Mouse (Mus musculus) stomach, embryonic 14.5 days (tissue): ENCODE measurements around the gene Agap2. TPM values are rescaled to one million over a fixed set of nuclear protein-coding genes. Genes with fewer than 3 reads are reported as not detected.

Experiments
- ATAC-seq: fragments of 200-750 bp; cut with Nextera tagmentation; 2 replicates; pipeline ENCODE4 v1.8.0; 2017; ENCODE audit warnings: low read depth, moderate TSS enrichment; ENCODE audit not compliant: insufficient number of reproducible peaks, insufficient read depth, low FRiP score
- H3K27ac ChIP-seq: fragments of 300-500 bp; sonication (generic); 2 replicates; pipeline ENCODE4 v1.5.1; 2014; ENCODE audit warnings: mild to moderate bottlenecking, low read length, moderate library complexity, mixed read lengths
- H3K27me3 ChIP-seq: fragments of 300-500 bp; sonication (generic); 2 replicates; pipeline ENCODE4 v1.6.1; 2014; ENCODE audit warnings: low read length, control low read depth, mixed read lengths; ENCODE audit not compliant: control insufficient read depth, insufficient read depth
- H3K36me3 ChIP-seq: fragments of 300-500 bp; sonication (generic); 2 replicates; pipeline ENCODE4 v1.6.1; 2014; ENCODE audit warnings: mild to moderate bottlenecking, control low read depth, low read length, moderate library complexity, mixed read lengths; ENCODE audit not compliant: control insufficient read depth, insufficient read depth
- H3K4me1 ChIP-seq: fragments of 300-500 bp; sonication (generic); 2 replicates; pipeline ENCODE4 v1.6.1; 2014; ENCODE audit warnings: low read length, control low read depth, mixed read lengths; ENCODE audit not compliant: control insufficient read depth, insufficient read depth
- H3K4me2 ChIP-seq: fragments of 300-500 bp; sonication (generic); replicated peaks from 2 replicates; pipeline ENCODE4 v1.6.1; 2014; ENCODE audit warnings: low read depth, low read length, control low read depth
- H3K4me3 ChIP-seq: fragments of 300-500 bp; sonication (generic); 2 replicates; pipeline ENCODE4 v1.5.1; 2014; ENCODE audit warnings: low read depth, low read length, control low read depth
- H3K9ac ChIP-seq: fragments of 300-500 bp; sonication (generic); replicated peaks from 2 replicates; pipeline ENCODE4 v1.6.1; 2014; ENCODE audit warnings: low read depth, mild to moderate bottlenecking, control low read depth, low read length, moderate library complexity, mixed read lengths
- H3K9me3 ChIP-seq: fragments of 300-500 bp; sonication (generic); 2 replicates; pipeline ENCODE4 v1.6.1; 2016; ENCODE audit warnings: low read depth, low read length, control low read depth; ENCODE audit not compliant: control insufficient read depth
- WGBS: fragments of 180-500 bp; shearing (Covaris S2); extraction: QIAGEN DNeasy Blood & Tissue Kit; methylation state at CpG from one replicate; pipeline ENCODE4 v1.1.7; 2014; 5-methylcytosine and 5-hydroxymethylcytosine counted together
- polyA plus RNA-seq: library from polyadenylated mRNA; unstranded; fragments of >200 nt; fragmentation: Nextera tagmentation; extraction: Ambion mirVana; gene quantifications from 2 replicates; pipeline ENCODE4 v1.2.1, GENCODE M21; 2014

Agap2 gene
- polyA plus RNA-seq, 1 experiment from 2014 or later, result 0.27 TPM

- no peak overlapping the region for H3K4me3 ChIP-seq
- peaks cover 3% of the 10 kb centered on the region for H3K36me3 ChIP-seq
- no peak overlapping the region for H3K4me2 ChIP-seq
- ATAC-seq, result no peak
- H3K27me3 ChIP-seq, result no peaks in the 10 kb centered on the region
- H3K9me3 ChIP-seq, result no peaks in the 10 kb centered on the region
- WGBS, result 88% methylated on average over 11 of the region's 11 CpGs
- no peak overlapping the region for H3K27ac ChIP-seq
- H3K9ac ChIP-seq, result no peak overlapping the region
- H3K4me1 ChIP-seq, result no peaks in the 10 kb centered on the region
Measured at GRCm38 (mm10) chr10:127114408-127114807, 39.3 kb downstream of the Agap2 start.

GRCm38 (mm10) chr10:127115068-127115467 is 40.0 kb downstream of the Agap2 start:
- Histone ChIP-seq H3K9ac (no peak overlapping the region), H3K27me3 (no peaks in the 10 kb centered on the region), H3K27ac (no peak overlapping the region), H3K9me3 (no peaks in the 10 kb centered on the region), H3K4me2 (no peak overlapping the region), H3K4me3 (no peak overlapping the region), H3K36me3 (peaks cover 3% of the 10 kb centered on the region), H3K4me1 (peaks cover 4% of the 10 kb centered on the region; the same call in 1 of the 2 replicates)
- no peak for ATAC-seq
- WGBS, result 79% methylated on average over 2 of the region's 2 CpGs

- Histone ChIP-seq H3K27ac (no peak overlapping the region), H3K4me2 (no peak overlapping the region), H3K9ac (no peak overlapping the region), H3K4me1 (peaks cover 11% of the 10 kb centered on the region; the same call in 1 of the 2 replicates), H3K36me3 (peaks cover 3% of the 10 kb centered on the region), H3K4me3 (no peak overlapping the region), H3K27me3 (no peaks in the 10 kb centered on the region), H3K9me3 (no peaks in the 10 kb centered on the region)
- WGBS, result 91% methylated on average over 11 of the region's 11 CpGs
- ATAC-seq, result no peak
Measured at GRCm38 (mm10) chr10:127118470-127118869, 43.4 kb downstream of the Agap2 start.

DNA sequence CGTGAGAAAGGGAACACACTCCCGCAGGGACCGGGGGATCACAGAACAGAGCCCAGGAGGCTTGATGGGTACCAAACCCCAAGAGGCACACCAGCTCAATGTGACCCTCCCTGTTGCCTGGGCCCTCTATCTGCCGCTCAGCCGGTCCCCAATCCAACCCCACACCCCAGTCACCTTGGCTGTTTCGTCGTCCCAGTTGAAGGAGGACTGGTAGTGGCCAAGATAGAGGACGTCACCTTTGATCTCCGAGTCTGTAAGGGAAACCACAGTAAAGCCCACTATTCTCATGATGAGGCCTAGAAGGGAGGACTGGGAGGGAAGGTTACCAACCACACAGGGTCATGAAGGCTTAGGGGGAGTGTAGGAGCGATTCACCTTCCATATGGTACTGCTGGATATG is 44.1 kb downstream of the Agap2 start:
- no peak overlapping the region for H3K27ac ChIP-seq
- no peak for ATAC-seq
- WGBS, result 93% methylated on average over 10 of the region's 10 CpGs
- H3K4me2 ChIP-seq, result no peak overlapping the region
- no peaks in the 10 kb centered on the region for H3K27me3 ChIP-seq
- no peak overlapping the region for H3K9ac ChIP-seq
- H3K36me3 ChIP-seq, result peaks cover 3% of the 10 kb centered on the region
- H3K4me3 ChIP-seq, result no peak overlapping the region
- peaks cover 11% of the 10 kb centered on the region; the same call in 1 of the 2 replicates for H3K4me1 ChIP-seq
- no peaks in the 10 kb centered on the region for H3K9me3 ChIP-seq

- H3K4me1 ChIP-seq, result peaks cover 11% of the 10 kb centered on the region; the same call in 1 of the 2 replicates
- peak; percentile 25 for ATAC-seq
- H3K27me3 ChIP-seq, result no peaks in the 10 kb centered on the region
- whole genome bisulfite sequencing, result 2% methylated on average over 34 of the region's 34 CpGs
- H3K27ac ChIP-seq, result no peak overlapping the region
- H3K9ac ChIP-seq, result peak overlapping the region; percentile 53; the same call in 1 of the 2 replicates
- H3K4me2 ChIP-seq, result peak overlapping the region; percentile 96
- H3K9me3 ChIP-seq, result no peaks in the 10 kb centered on the region
- H3K4me3 ChIP-seq, result peak overlapping the region; percentile 95
- peaks cover 3% of the 10 kb centered on the region for H3K36me3 ChIP-seq
Measured at GRCm38 (mm10) chr10:127120301-127121065, 45.4 kb downstream of the Agap2 start.

DNA sequence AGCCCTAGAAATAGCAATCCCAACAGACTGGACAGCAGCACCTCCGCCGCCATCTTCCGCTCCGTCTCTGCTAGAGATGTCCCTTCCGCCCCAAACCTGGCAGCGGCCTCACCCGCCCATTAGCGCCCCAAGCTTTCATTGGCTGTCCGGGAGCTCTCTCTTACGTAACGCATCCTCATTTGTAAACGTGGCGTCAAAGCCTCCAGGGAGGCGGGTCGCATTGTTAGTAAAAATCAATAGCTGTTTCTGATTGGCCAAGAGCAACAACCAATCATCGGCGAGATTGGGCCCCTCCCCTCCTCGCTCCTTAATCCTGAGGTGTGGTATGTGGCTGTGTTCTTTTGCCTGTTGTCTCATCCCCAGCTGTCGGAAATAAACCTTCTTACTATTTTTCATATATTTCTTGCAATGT is 46.0 kb downstream of the Agap2 start, which contains the start of gene Os9:
Gene Os9, minus strand, starts transcription at position 66 of the 412 bp plus-strand sequence.
- ATAC-seq, result peak; percentile 97
- 1% methylated on average over 19 of the region's 19 CpGs for WGBS
- H3K4me2 ChIP-seq, result peak within 1 kb of the TSS; percentile 96

DNA sequence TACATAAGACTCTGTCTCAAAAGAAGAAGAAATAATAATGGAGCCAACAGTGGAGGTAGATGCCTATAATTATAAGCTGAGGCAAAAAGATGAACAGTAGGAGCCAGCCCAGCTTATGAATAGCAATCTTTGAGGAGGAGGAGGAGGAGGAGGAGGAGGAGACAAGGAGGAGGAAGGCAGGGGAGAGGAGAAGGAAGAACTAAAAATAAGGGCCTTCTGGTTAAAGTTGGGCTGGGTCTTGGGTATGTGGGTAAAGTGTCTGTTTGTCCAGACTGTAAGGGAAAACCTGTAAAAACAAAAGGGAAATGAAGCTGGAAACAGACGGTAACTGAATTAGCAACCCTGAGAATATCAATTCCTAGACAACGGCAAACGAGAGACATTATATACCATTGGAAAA is 46.9 kb downstream of the Agap2 start:
- no peak overlapping the region for H3K4me2 ChIP-seq
- no peak overlapping the region for H3K27ac ChIP-seq
- 80% methylated on average over 3 of the region's 3 CpGs for WGBS
- no peak overlapping the region for H3K9ac ChIP-seq
- peaks cover 3% of the 10 kb centered on the region for H3K36me3 ChIP-seq
- no peak overlapping the region for H3K4me3 ChIP-seq
- ATAC-seq, result no peak
- H3K27me3 ChIP-seq, result no peaks in the 10 kb centered on the region
- peaks cover 11% of the 10 kb centered on the region; the same call in 1 of the 2 replicates for H3K4me1 ChIP-seq
- no peaks in the 10 kb centered on the region for H3K9me3 ChIP-seq

More for the DNA sequence above, 46.0 kb downstream of the Agap2 start, which contains the start of gene Os9:
- Histone ChIP-seq H3K9ac (peak within 1 kb of the TSS; percentile 53; the same call in 1 of the 2 replicates), H3K36me3 (peaks cover 3% of the 10 kb centered on the region), H3K9me3 (no peaks in the 10 kb centered on the region), H3K4me1 (peaks cover 11% of the 10 kb centered on the region; the same call in 1 of the 2 replicates), H3K27me3 (no peaks in the 10 kb centered on the region), H3K4me3 (peak within 1 kb of the TSS; percentile 95), H3K27ac (no peak within 1 kb of the TSS)

DNA sequence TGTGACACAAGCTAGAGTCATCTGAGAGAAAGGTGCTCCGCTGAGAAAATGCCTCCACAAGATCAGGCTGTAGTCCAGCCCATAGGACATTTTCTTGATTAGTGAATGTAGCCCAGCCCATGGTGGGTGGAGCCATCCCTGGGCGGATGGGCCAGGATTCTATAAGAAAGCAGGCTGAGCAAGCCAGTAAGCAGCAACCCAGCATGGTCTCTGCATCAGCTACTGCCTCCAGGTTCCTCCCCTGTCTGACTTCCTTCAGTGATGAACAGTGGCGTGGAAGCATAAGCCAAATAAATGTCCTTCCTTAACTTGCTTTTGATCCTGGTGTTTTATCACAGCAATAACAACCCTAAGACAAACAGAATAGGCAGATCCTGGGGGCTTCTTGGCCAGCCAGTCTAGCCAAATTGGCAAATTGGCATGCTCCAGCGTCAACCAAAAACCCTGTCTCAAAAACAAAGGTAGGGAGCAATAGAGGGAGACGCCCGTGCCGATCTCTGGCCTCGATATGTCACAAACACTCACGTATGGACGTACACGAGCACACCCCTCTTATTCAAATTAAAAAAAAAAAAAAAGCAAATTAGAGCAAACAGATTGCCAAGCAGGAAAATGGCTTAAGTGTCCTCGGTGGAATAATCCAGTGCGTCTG is 47.8 kb downstream of the Agap2 start:
- ATAC-seq, result peak; percentile 37; the same call in 1 of the 2 replicates
- peaks cover 3% of the 10 kb centered on the region for H3K36me3 ChIP-seq
- 0 out of 2 replicates have a peak overlapping the region, but pooled peaks have one; percentile 5 for H3K4me3 ChIP-seq
- H3K27me3 ChIP-seq, result no peaks in the 10 kb centered on the region
- no peak overlapping the region for H3K9ac ChIP-seq
- H3K27ac ChIP-seq, result no peak overlapping the region
- peaks cover 11% of the 10 kb centered on the region; the same call in 1 of the 2 replicates for H3K4me1 ChIP-seq
- H3K9me3 ChIP-seq, result no peaks in the 10 kb centered on the region
- peak overlapping the region; percentile 36 for H3K4me2 ChIP-seq
- WGBS, result 14% methylated on average over 13 of the region's 13 CpGs
